Mouse (Mus musculus) cerebral cortex, adult 2 months (tissue): ENCODE data around the gene Gcc2.

Experiments used
- WGBS: fragments of 180-500 bp; shearing (Covaris S2); methylation state at CpG from one replicate; pipeline ENCODE4 v1.1.7; 2018; 5-methylcytosine and 5-hydroxymethylcytosine counted together

The Gcc2 gene

GRCm38 (mm10) chr10:58323028-58323991 is 68.0 kb downstream of the Gcc2 start, which contains the start of gene Lims1:
Gene Lims1 (plus strand): TSS chr10:58323466.
- WGBS = under 1% methylated on average over 85 of the region's 86 CpGs

- WGBS = 26% methylated on average over 3 of the region's 3 CpGs
Measured at GRCm38 (mm10) chr10:58326271-58326670, 71.0 kb downstream of the Gcc2 start.

GRCm38 (mm10) chr10:58327836-58328235 is 72.5 kb downstream of the Gcc2 start:
- WGBS = 96% methylated on average over 6 of the region's 6 CpGs

- WGBS = 91% methylated on average over 8 of the region's 8 CpGs
Measured at GRCm38 (mm10) chr10:58328517-58329108, 73.3 kb downstream of the Gcc2 start.

- 91% methylated on average over 5 of the region's 5 CpGs for WGBS
Measured at GRCm38 (mm10) chr10:58333414-58333813, 78.1 kb downstream of the Gcc2 start.

GRCm38 (mm10) chr10:58336156-58336555 is 80.9 kb downstream of the Gcc2 start:
- WGBS = 84% methylated on average over 1 of the region's 1 CpGs

GRCm38 (mm10) chr10:58337091-58337490 is 81.8 kb downstream of the Gcc2 start:
- WGBS = 83% methylated on average over 4 of the region's 4 CpGs

GRCm38 (mm10) chr10:58338590-58338989 is 83.3 kb downstream of the Gcc2 start:
- 52% methylated on average over 1 of the region's 1 CpGs for WGBS

- 47% methylated on average over 2 of the region's 2 CpGs for WGBS
Measured at GRCm38 (mm10) chr10:58341685-58342084, 86.4 kb downstream of the Gcc2 start.

GRCm38 (mm10) chr10:58342199-58342598 is 86.9 kb downstream of the Gcc2 start:
- WGBS = 58% methylated on average over 2 of the region's 2 CpGs

- WGBS = 80% methylated on average over 3 of the region's 3 CpGs
Measured at GRCm38 (mm10) chr10:58343552-58343951, 88.3 kb downstream of the Gcc2 start.

- 39% methylated on average over 3 of the region's 3 CpGs for WGBS
Measured at GRCm38 (mm10) chr10:58350600-58350999, 95.3 kb downstream of the Gcc2 start.

- WGBS = 88% methylated on average over 2 of the region's 2 CpGs
Measured at GRCm38 (mm10) chr10:58351670-58352069, 96.4 kb downstream of the Gcc2 start.

GRCm38 (mm10) chr10:58352364-58352763 is 97.1 kb downstream of the Gcc2 start:
- 63% methylated on average over 3 of the region's 3 CpGs for WGBS

- WGBS = 40% methylated on average over 3 of the region's 3 CpGs
Measured at GRCm38 (mm10) chr10:58354561-58354960, 99.3 kb downstream of the Gcc2 start.
